Mouse (Mus musculus): ENCODE measurements around the gene Pla2g1b. TPM values are rescaled to one million over a fixed set of nuclear protein-coding genes. Genes with fewer than 3 reads are reported as not detected.
"Not testable (repeated sequence)": the region's sequence is repeated elsewhere in the genome, so short reads cannot be mapped to it uniquely, and the experiment has no call there.

Gene Pla2g1b
- polyA plus RNA-seq, 1 experiment from 2014 or later: 0.97 TPM

DNA sequence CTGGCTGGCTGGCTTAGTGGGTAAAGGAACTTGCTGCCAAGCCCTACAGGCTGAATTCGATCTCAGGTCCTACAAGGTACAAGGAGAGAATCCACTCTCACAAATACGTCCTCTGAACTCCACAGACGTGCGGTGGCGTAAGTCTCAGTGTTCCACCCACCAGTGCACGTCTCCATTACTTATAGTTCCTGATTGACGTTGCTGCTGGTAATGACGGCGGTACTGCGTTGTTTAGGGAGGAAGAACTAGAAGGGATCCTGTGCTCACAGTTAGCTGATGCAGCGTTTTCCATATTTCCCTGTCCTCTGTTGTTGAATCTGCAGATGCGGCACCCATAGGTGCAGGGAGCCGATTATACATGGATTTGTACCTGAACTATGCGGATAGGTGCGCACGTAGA lies 47.7 kb downstream of the Pla2g1b start:
- ATAC-seq (replicated peaks; ENCODE audit: low FRiP score, low read depth) (no peak), DNase-seq (ENCODE audit: low spot score) (no peak)
- Histone ChIP-seq H3K4me3 (replicated peaks; ENCODE audit: low read depth, low read length) (no peak overlapping the region), H3K27me3 (ENCODE audit: insufficient read depth, low read length) (no peaks in the 10 kb centered on the region), H3K9ac (ENCODE audit: low read depth, low read length) (no peak overlapping the region), H3K9me3 (replicated peaks; ENCODE audit: low read length) (no peaks in the 10 kb centered on the region), H3K4me2 (ENCODE audit: low read length) (no peak overlapping the region), H3K27ac (no peak overlapping the region), H3K4me1 (replicated peaks; ENCODE audit: insufficient read depth, low read length) (peaks cover 25% of the 10 kb centered on the region), H3K36me3 (ENCODE audit: insufficient read depth, low read length) (0 out of 2 replicates have a peak, but pooled peaks cover 4% of the 10 kb centered on the region)
- no peak for TF ChIP-seq CTCF (IDR thresholded peaks at IDR 0.05; ENCODE audit: low read depth)
- WGBS: 90% methylated on average over 16 of the region's 16 CpGs

DNA sequence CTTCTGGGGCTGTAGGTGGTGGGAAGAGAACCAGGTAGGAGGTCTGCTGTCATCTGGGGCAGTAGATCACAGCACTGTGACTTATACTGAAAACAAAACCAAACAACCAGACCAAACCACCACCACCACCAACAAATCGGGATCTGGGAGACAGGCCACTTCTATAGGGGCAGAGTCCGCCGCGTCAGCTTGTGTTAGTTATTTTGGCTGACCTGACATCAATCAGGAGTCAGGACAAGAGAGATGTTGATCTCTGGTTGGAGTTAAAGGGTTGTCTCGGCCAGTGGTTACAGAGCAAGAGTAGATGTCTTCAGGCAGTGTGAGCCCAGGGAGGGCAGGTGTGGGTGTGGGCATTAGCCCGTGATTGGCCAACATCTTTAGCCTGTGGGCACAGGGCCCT lies 48.3 kb downstream of the Pla2g1b start:
- H3K4me1 ChIP-seq (replicated peaks; ENCODE audit: insufficient read depth, low read length): peaks cover 20% of the 10 kb centered on the region
- no peaks in the 10 kb centered on the region for H3K9me3 ChIP-seq (replicated peaks; ENCODE audit: low read length)
- H3K9ac ChIP-seq (ENCODE audit: low read depth, low read length): no peak overlapping the region
- H3K4me3 ChIP-seq (replicated peaks; ENCODE audit: low read depth, low read length): no peak overlapping the region
- DNase-seq (ENCODE audit: low spot score) (no peak), ATAC-seq (replicated peaks; ENCODE audit: low FRiP score, low read depth) (no peak)
- no peak for TF ChIP-seq CTCF (IDR thresholded peaks at IDR 0.05; ENCODE audit: low read depth)
- 52% methylated on average over 6 of the region's 6 CpGs for WGBS
- H3K4me2 ChIP-seq (ENCODE audit: low read length): 0 out of 2 replicates have a peak overlapping the region, but pooled peaks have one; percentile 36
- H3K36me3 ChIP-seq (ENCODE audit: insufficient read depth, low read length): 0 out of 2 replicates have a peak, but pooled peaks cover 4% of the 10 kb centered on the region
- H3K27me3 ChIP-seq (ENCODE audit: insufficient read depth, low read length): no peaks in the 10 kb centered on the region
- peak overlapping the region; percentile 84 for H3K27ac ChIP-seq

DNA sequence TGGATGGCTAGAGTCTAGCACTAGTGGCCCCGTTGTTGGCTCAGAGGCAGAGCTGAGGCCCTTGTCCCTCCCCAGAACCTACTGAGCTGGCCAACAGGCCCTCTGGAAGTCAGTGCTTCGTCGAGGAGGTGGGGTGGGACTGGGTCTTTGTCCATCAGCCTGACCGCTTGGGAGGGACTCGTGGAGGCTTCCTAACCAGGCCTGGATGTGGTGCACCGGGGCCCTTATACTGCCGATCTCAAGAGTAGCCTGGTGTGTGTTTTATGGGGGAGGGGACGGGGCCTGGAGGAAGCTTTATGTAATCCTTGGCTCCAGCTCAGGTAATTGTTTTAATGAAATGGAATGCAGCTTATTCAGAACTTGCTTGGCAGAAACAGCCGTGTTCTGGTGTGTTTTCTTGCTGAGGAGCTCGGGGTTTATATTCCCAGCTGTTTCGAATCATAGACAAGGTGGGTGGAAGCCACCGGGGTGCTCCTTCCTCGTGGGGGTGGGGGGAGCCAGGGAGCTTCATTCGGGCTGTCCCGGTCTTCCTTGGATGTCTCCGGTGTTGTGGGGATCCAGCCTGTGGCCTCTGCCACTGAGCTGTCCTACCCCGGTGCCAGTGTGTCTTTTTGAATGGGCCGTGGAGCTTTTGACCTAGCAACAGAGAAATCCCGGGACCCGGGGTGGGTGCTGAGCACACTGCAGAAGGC lies 49.0 kb downstream of the Pla2g1b start:
- no peaks in the 10 kb centered on the region for H3K27me3 ChIP-seq (ENCODE audit: insufficient read depth, low read length)
- 33% methylated on average over 20 of the region's 20 CpGs for WGBS
- H3K9ac ChIP-seq (ENCODE audit: low read depth, low read length): peak overlapping the region; percentile 32; the same call in 1 of the 2 replicates
- no peaks in the 10 kb centered on the region for H3K9me3 ChIP-seq (replicated peaks; ENCODE audit: low read length)
- peaks cover 14% of the 10 kb centered on the region for H3K4me1 ChIP-seq (replicated peaks; ENCODE audit: insufficient read depth, low read length)
- H3K4me2 ChIP-seq (ENCODE audit: low read length): peak overlapping the region; percentile 36
- no peak overlapping the region for H3K4me3 ChIP-seq (replicated peaks; ENCODE audit: low read depth, low read length)
- DNase-seq (ENCODE audit: low spot score) (peak; percentile 83), ATAC-seq (replicated peaks; ENCODE audit: low FRiP score, low read depth) (peak; percentile 33; the same call in 1 of the 2 replicates)
- peak overlapping the region; percentile 84 for H3K27ac ChIP-seq
- TF ChIP-seq CTCF (IDR thresholded peaks at IDR 0.05; ENCODE audit: low read depth): no peak
- H3K36me3 ChIP-seq (ENCODE audit: insufficient read depth, low read length): 0 out of 2 replicates have a peak, but pooled peaks cover 4% of the 10 kb centered on the region

DNA sequence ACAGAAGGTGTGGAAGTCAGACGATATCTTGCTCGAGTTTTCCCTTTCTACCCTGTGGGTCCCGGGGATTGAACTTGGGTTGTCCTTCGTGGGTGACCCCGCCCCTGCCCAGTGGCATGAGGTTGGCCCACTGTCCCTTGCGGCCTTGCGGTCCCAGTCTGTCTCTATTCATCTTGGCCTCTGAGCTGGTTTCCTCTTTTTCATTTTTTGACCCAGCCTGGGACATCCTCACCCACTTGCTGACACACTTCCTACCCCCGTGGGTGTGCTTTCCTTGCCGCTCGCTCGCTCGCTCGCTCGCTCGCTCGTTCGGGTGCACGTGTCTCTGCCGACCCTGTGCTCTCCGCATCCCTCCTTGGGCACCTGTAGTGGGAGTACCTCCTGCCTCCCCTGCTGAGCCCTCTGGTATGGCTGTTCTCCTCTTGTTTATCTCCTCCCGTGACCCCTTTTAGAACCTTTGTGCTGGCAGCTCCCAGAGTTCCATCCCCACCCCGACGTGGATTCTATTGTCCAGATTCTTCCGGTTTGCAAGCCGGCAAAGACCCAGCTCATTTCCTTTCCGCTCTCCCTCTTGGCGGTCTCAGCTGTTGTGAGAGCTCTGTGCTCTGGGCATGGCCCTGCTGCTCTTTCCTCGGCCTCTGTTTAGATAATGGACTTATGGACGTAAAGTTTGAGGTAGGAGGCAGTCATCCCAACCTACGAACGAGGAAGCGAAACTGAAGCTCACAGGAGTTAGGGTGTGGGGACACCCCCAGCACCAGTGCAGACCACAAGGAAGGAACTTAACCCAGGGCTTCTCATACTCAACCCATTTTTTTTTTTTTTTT lies 50.2 kb downstream of the Pla2g1b start:
- no peak for TF ChIP-seq CTCF (IDR thresholded peaks at IDR 0.05; ENCODE audit: low read depth)
- H3K4me2 ChIP-seq (ENCODE audit: low read length): peak overlapping the region; percentile 10; the same call in 1 of the 2 replicates
- DNase-seq (ENCODE audit: low spot score): no peak
- no peak for ATAC-seq (replicated peaks; ENCODE audit: low FRiP score, low read depth)
- no peak overlapping the region for H3K4me3 ChIP-seq (replicated peaks; ENCODE audit: low read depth, low read length)
- no peaks in the 10 kb centered on the region for H3K27me3 ChIP-seq (ENCODE audit: insufficient read depth, low read length)
- 61% methylated on average over 32 of the region's 32 CpGs for WGBS
- H3K4me1 ChIP-seq (replicated peaks; ENCODE audit: insufficient read depth, low read length): peaks cover 20% of the 10 kb centered on the region
- H3K9me3 ChIP-seq (replicated peaks; ENCODE audit: low read length): no peaks in the 10 kb centered on the region
- peak overlapping the region; percentile 84 for H3K27ac ChIP-seq
- H3K36me3 ChIP-seq (ENCODE audit: insufficient read depth, low read length): 0 out of 2 replicates have a peak, but pooled peaks cover 4% of the 10 kb centered on the region
- no peak overlapping the region for H3K9ac ChIP-seq (ENCODE audit: low read depth, low read length)

DNA sequence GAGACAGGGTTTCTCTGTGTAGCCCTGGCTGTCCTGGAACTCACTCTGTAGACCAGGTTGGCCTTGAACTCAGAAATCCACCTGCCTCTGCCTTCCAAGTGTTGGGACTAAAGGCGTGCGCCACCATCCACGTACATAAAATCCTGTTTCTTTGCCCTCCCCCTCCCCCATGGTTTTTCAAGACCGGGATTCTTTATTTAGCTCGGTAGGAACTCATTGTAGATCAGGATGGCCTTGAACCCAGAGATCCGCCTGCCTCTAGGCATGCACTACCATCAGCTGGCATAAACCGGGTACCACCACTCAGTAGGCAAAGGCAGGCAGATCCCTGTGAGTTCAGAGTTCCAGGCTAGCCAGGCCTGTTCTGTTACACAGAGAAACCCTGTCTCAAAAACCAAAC lies 50.8 kb downstream of the Pla2g1b start:
- Histone ChIP-seq H3K4me2 (ENCODE audit: low read length) (no peak overlapping the region), H3K36me3 (ENCODE audit: insufficient read depth, low read length) (0 out of 2 replicates have a peak, but pooled peaks cover 4% of the 10 kb centered on the region), H3K9ac (ENCODE audit: low read depth, low read length) (no peak overlapping the region), H3K4me3 (replicated peaks; ENCODE audit: low read depth, low read length) (no peak overlapping the region), H3K27ac (peak overlapping the region; percentile 84), H3K27me3 (ENCODE audit: insufficient read depth, low read length) (no peaks in the 10 kb centered on the region), H3K4me1 (replicated peaks; ENCODE audit: insufficient read depth, low read length) (peaks cover 26% of the 10 kb centered on the region), H3K9me3 (replicated peaks; ENCODE audit: low read length) (no peaks in the 10 kb centered on the region)
- no peak for ATAC-seq (replicated peaks; ENCODE audit: low FRiP score, low read depth)
- no peak for TF ChIP-seq CTCF (IDR thresholded peaks at IDR 0.05; ENCODE audit: low read depth)
- no peak for DNase-seq (ENCODE audit: low spot score)
- 81% methylated on average over 7 of the region's 7 CpGs for WGBS

DNA sequence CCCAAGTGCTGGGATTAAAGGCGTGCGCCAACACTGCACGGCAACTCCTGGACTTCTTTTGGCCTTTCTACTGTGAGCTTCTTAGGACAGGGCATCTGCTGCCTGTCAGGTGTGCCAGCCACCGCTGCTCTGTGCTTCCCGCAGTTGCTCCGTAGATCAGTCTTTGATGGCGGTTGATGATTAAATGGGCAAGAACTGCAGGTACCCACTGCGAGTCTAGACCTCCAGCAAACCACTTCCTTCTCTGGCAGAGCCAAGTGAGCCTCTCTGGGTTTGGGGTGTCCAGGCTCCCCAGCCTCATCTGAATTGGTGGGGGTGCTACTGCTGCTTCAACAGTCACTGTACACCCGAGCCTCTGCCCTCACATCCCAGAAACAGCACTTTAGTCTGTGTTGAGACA lies 51.4 kb downstream of the Pla2g1b start:
- no peaks in the 10 kb centered on the region for H3K27me3 ChIP-seq (ENCODE audit: insufficient read depth, low read length)
- DNase-seq (ENCODE audit: low spot score) (no peak), ATAC-seq (replicated peaks; ENCODE audit: low FRiP score, low read depth) (no peak)
- H3K4me1 ChIP-seq (replicated peaks; ENCODE audit: insufficient read depth, low read length): peaks cover 32% of the 10 kb centered on the region
- no peak overlapping the region for H3K4me3 ChIP-seq (replicated peaks; ENCODE audit: low read depth, low read length)
- TF ChIP-seq CTCF (IDR thresholded peaks at IDR 0.05; ENCODE audit: low read depth): no peak
- no peak overlapping the region for H3K9ac ChIP-seq (ENCODE audit: low read depth, low read length)
- H3K9me3 ChIP-seq (replicated peaks; ENCODE audit: low read length): no peaks in the 10 kb centered on the region
- no peak overlapping the region for H3K4me2 ChIP-seq (ENCODE audit: low read length)
- H3K27ac ChIP-seq: peak overlapping the region; percentile 84; the same call in 1 of the 2 replicates
- H3K36me3 ChIP-seq (ENCODE audit: insufficient read depth, low read length): 0 out of 2 replicates have a peak, but pooled peaks cover 4% of the 10 kb centered on the region
- 77% methylated on average over 9 of the region's 9 CpGs for WGBS

DNA sequence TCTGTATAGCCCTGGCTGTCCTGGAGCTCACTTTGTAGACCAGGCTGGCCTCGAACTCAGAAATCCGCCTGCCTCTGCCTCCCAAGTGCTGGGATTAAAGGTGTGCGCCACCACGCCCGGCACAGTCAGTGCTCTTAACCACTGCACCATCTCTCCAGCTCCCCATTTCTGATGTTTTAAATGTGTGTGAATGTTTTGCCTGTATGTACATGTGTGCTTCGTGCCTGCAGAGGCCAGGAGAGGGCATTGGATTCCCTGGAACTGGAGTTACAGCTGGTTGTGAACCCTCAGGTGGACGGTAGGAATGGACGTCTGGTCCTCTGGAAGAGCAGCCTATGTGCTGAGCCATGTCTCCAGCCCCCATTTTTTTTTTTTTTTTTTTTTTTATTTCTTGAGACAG lies 52.2 kb downstream of the Pla2g1b start:
- WGBS: over 99% methylated on average over 6 of the region's 8 CpGs
- H3K9ac ChIP-seq (ENCODE audit: low read depth, low read length); H3K27me3 ChIP-seq (ENCODE audit: insufficient read depth, low read length); DNase-seq (ENCODE audit: low spot score); H3K9me3 ChIP-seq (replicated peaks; ENCODE audit: low read length); ATAC-seq (replicated peaks; ENCODE audit: low FRiP score, low read depth); H3K27ac ChIP-seq; H3K36me3 ChIP-seq (ENCODE audit: insufficient read depth, low read length); H3K4me2 ChIP-seq (ENCODE audit: low read length); H3K4me3 ChIP-seq (replicated peaks; ENCODE audit: low read depth, low read length): not testable (repeated sequence)
- peaks cover 38% of the 10 kb centered on the region for H3K4me1 ChIP-seq (replicated peaks; ENCODE audit: insufficient read depth, low read length)
